Mouse (Mus musculus) megakaryocyte, embryonic 14.5 days (primary cell): ENCODE measurements at regions not wholly inside any gene's neighbourhood (a gene's known extent, or its start where the extent isn't known, plus 50 kb on each side); places are given as distances from the start of the nearest gene placed in this dataset.

Source experiments
- H3K27me3 ChIP-seq: replicated peaks from 2 replicates; pipeline ENCODE3; 2012; ENCODE audit warnings: inconsistent platforms
- H3K36me3 ChIP-seq: replicated peaks from 2 replicates; pipeline ENCODE3; 2012; ENCODE audit warnings: low read length, inconsistent platforms, mixed read lengths
- H3K4me1 ChIP-seq: 2 replicates; pipeline ENCODE4 v1.6.1; 2012; ENCODE audit warnings: inconsistent platforms
- H3K4me3 ChIP-seq: replicated peaks from 2 replicates; pipeline ENCODE3; 2012; ENCODE audit warnings: moderate library complexity, mild to moderate bottlenecking, inconsistent platforms
- H3K9me3 ChIP-seq: 2 replicates; pipeline ENCODE4 v1.6.1; 2012; ENCODE audit warnings: inconsistent platforms
- FLI1 ChIP-seq: IDR thresholded peaks from 2 replicates; pipeline ENCODE4 v1.6.1; 2012; ENCODE audit warnings: low read length, inconsistent platforms, mixed read lengths
- GATA1 ChIP-seq: IDR thresholded peaks from 3 replicates; pipeline ENCODE4 v1.6.1; 2012; ENCODE audit warnings: mixed read lengths, low read length, inconsistent platforms, borderline replicate concordance

- no peaks in the 10 kb centered on the region for H3K36me3 ChIP-seq
- TF ChIP-seq GATA1 (no peak), FLI1 (no peak)
- no peaks in the 10 kb centered on the region for H3K27me3 ChIP-seq
- no peaks in the 10 kb centered on the region for H3K4me1 ChIP-seq
- no peak overlapping the region for H3K4me3 ChIP-seq
- H3K9me3 ChIP-seq, result 0 out of 2 replicates have a peak, but pooled peaks cover 4% of the 10 kb centered on the region
Measured at GRCm38 (mm10) chr1:169138404-169139183, 392.7 kb downstream of the Nuf2 start.

- Histone ChIP-seq H3K4me3 (no peak overlapping the region), H3K4me1 (no peaks in the 10 kb centered on the region), H3K27me3 (no peaks in the 10 kb centered on the region), H3K9me3 (0 out of 2 replicates have a peak, but pooled peaks cover 6% of the 10 kb centered on the region), H3K36me3 (no peaks in the 10 kb centered on the region)
- TF ChIP-seq GATA1 (no peak), FLI1 (no peak)
Measured at GRCm38 (mm10) chr1:169135542-169135941, 395.7 kb downstream of the Nuf2 start.

GRCm38 (mm10) chr1:169103669-169104068, 427.6 kb downstream of the Nuf2 start:
- Histone ChIP-seq H3K4me3 (no peak overlapping the region), H3K9me3 (no peaks in the 10 kb centered on the region), H3K27me3 (no peaks in the 10 kb centered on the region), H3K36me3 (no peaks in the 10 kb centered on the region), H3K4me1 (no peaks in the 10 kb centered on the region)
- no peak for TF ChIP-seq GATA1
- TF ChIP-seq FLI1, result no peak

GRCm38 (mm10) chr1:169103113-169103512, 428.2 kb downstream of the Nuf2 start:
- no peak overlapping the region for H3K4me3 ChIP-seq
- TF ChIP-seq FLI1 (no peak), GATA1 (no peak)
- 0 out of 2 replicates have a peak, but pooled peaks cover 2% of the 10 kb centered on the region for H3K9me3 ChIP-seq
- no peaks in the 10 kb centered on the region for H3K4me1 ChIP-seq
- H3K36me3 ChIP-seq, result no peaks in the 10 kb centered on the region
- H3K27me3 ChIP-seq, result no peaks in the 10 kb centered on the region

- no peaks in the 10 kb centered on the region for H3K27me3 ChIP-seq
- 0 out of 2 replicates have a peak, but pooled peaks cover 8% of the 10 kb centered on the region for H3K9me3 ChIP-seq
- no peak overlapping the region for H3K4me3 ChIP-seq
- no peaks in the 10 kb centered on the region for H3K4me1 ChIP-seq
- no peak for TF ChIP-seq GATA1
- no peaks in the 10 kb centered on the region for H3K36me3 ChIP-seq
Measured at GRCm38 (mm10) chr1:169099221-169099620, 432.0 kb downstream of the Nuf2 start.

GRCm38 (mm10) chr1:169096737-169097136, 434.5 kb downstream of the Nuf2 start:
- Histone ChIP-seq H3K36me3 (no peaks in the 10 kb centered on the region), H3K4me1 (no peaks in the 10 kb centered on the region)
- TF ChIP-seq GATA1 (no peak), FLI1 (no peak)

GRCm38 (mm10) chr1:169093602-169094354, 437.5 kb downstream of the Nuf2 start:
- TF ChIP-seq GATA1 (no peak), FLI1 (no peak)
- Histone ChIP-seq H3K9me3 (peaks cover 14% of the 10 kb centered on the region), H3K36me3 (no peaks in the 10 kb centered on the region), H3K4me1 (no peaks in the 10 kb centered on the region), H3K27me3 (no peaks in the 10 kb centered on the region), H3K4me3 (no peak overlapping the region)

More at GRCm38 (mm10) chr1:169096737-169097136, 434.5 kb downstream of the Nuf2 start:
- H3K9me3 ChIP-seq, result peaks cover 14% of the 10 kb centered on the region
- H3K4me3 ChIP-seq, result no peak overlapping the region
- no peaks in the 10 kb centered on the region for H3K27me3 ChIP-seq

GRCm38 (mm10) chr1:169086032-169086431, 445.2 kb downstream of the Nuf2 start:
- no peaks in the 10 kb centered on the region for H3K4me1 ChIP-seq
- peaks cover 8% of the 10 kb centered on the region; the same call in 1 of the 2 replicates for H3K9me3 ChIP-seq
- H3K4me3 ChIP-seq, result no peak overlapping the region
- TF ChIP-seq FLI1 (no peak), GATA1 (no peak)
- H3K36me3 ChIP-seq, result no peaks in the 10 kb centered on the region
- no peaks in the 10 kb centered on the region for H3K27me3 ChIP-seq

- Histone ChIP-seq H3K4me3 (no peak overlapping the region), H3K9me3 (0 out of 2 replicates have a peak, but pooled peaks cover 3% of the 10 kb centered on the region), H3K36me3 (no peaks in the 10 kb centered on the region), H3K4me1 (no peaks in the 10 kb centered on the region), H3K27me3 (no peaks in the 10 kb centered on the region)
- no peak for TF ChIP-seq GATA1
- TF ChIP-seq FLI1, result no peak
Measured at GRCm38 (mm10) chr1:169080686-169081085, 450.6 kb downstream of the Nuf2 start.

GRCm38 (mm10) chr1:169077228-169077627, 454.0 kb downstream of the Nuf2 start:
- H3K4me1 ChIP-seq, result no peaks in the 10 kb centered on the region
- no peaks in the 10 kb centered on the region for H3K27me3 ChIP-seq
- TF ChIP-seq FLI1 (no peak), GATA1 (no peak)
- H3K36me3 ChIP-seq, result no peaks in the 10 kb centered on the region
- no peaks in the 10 kb centered on the region for H3K9me3 ChIP-seq
- H3K4me3 ChIP-seq, result no peak overlapping the region
